Mouse (Mus musculus): ENCODE measurements around the gene 2210407C18Rik.

2210407C18Rik gene

DNA sequence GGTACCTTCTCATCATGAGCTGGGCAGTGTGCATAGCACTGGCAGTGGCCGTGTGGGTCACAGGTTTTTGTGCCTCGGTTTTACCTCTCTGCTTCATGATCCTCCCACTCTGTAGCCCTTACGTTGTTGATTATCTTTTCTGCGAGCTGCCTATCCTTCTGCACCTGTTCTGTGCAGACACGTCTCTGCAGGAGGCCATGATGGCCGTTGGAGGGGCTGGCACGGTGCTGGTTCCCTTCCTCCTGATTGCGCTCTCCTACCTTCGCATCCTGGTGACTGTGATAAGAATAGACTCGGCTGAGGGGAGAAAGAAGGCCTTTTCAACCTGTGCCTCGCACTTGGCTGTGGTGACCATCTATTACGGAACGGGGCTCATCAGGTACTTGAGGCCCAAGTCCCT lies 18.0 kb downstream of the 2210407C18Rik start:
- no peak for DNase-seq

- DNase-seq: no peak
Measured at GRCm38 (mm10) chr11:58594814-58595213, 21.1 kb downstream of the 2210407C18Rik start, which contains the start of gene Olfr324. TSS of gene Olfr324 (plus strand) at chr11:58595114.

- DNase-seq: no peak
Measured at GRCm38 (mm10) chr11:58588620-58589250, 27.1 kb downstream of the 2210407C18Rik start.

DNA sequence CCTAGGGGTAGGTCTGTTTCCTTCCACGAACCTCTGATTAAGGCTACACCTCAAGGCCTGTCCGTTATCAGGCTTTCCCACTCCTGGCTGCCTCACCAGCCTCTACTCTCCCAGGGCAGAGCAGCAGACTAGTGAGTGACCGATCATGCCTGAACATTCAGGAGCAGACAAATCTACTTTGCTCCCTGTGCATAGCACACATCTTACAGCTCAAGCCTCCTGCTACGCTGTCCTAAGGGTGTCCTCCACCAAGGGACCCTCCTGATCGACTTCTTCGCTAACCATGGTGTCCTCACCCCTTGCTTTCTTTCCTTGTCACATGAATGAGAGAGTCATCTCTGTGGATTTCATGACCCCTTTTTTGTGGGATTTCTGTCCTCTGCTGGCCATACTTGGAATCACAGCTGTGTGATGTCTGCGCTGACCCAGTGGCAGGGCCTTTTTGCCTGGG lies 28.0 kb downstream of the 2210407C18Rik start:
- peak; percentile 3 for DNase-seq

- DNase-seq: no peak
Measured at GRCm38 (mm10) chr11:58578636-58579035, 37.2 kb downstream of the 2210407C18Rik start.

DNA sequence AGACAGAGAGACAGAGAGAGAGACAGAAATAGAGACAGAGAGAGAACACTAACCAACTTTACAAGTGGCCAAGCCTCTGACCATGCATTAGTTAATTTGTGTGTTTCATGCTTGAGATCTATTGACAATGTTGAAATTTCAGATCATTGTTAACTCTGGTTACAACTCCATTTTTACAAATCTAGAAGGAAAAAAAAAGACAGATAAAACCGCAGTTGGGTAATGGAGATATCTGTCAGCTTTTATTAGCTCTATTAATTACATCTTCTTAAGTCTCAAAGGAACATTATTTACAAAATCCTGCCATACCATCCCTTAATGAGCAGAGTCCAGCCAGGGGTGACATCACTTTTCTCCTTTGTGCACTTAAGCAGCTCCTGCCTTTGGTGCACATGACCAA lies 38.4 kb downstream of the 2210407C18Rik start, which contains the start of gene Olfr325:
TSS of gene Olfr325 (plus strand) at position 301 of the 400 bp plus-strand sequence.
- DNase-seq: no peak

DNA sequence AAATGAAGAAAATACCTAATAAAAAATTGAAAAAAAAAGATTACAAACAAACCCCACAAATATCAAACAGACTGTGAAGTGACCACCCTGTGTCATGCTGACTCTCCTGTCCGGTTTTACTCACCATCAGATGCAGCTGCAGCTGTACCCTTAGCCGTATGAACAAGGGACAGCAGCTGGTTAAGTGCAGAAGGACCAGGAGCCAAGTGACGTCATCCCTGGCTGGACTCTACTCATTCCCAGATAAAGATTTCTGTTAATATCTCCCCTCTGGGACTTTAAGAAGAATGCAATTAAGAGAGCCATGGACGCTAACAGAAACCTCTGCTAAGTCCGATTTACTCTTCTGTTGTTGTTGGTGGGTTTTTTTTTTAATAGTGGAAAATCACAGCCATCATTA lies 45.5 kb downstream of the 2210407C18Rik start, which contains the start of gene Olfr224:
TSS of gene Olfr224 (minus strand) at position 149 of the 400 bp plus-strand sequence.
- DNase-seq: no peak
